Comparison of ENCODE assay signal across 26 mouse cellular contexts in the genomic region with DNA sequence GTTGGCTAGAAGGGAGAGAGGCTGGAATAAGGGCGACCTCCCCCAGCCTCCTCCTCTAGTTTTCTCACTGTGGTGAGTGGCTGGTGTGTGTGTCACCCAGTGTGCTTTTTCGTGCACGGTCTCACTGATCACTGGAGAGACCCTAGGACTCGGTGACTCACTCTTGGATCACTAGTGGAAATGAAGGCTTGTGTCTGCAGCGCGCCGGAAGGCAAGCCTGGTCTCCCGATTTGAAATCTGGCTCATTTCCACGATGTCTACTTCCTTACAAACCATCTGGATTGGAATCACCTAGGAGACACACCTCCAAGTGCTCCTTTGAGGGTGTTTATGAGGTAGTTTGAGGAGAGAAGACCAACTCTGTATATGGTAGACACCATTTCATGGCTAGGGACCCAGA. TPM values are rescaled to one million over a fixed set of nuclear protein-coding genes. Genes with fewer than 3 reads are reported as not detected.
DNase-seq lines count a peak whose midpoint lies in the region; ATAC-seq lines count a peak whose summit lies in the region.
"Had no signal": no experiment of that assay in that cellular context is flagged by ENCODE, and none has a peak within 500 bp of the region (broad histone marks: within the 10 kb centered on the region; RNA-seq: fewer than 3 reads in every experiment).

No protein-coding gene starts in this region.

- intact Hi-C loops in left cerebral cortex, postnatal 25 days (cut with DNase I): no loop called here
- intact Hi-C loops in gastrocnemius, postnatal 36 days (cut with DNase I): no loop called here

- DNase-seq in hindbrain, embryonic 10.5 days (ENCODE audit: low spot score): no peak
- no peak for DNase-seq in hindbrain, embryonic 11.5 days (ENCODE audit: low spot score)
- peak; percentile 28 to 62 for DNase-seq in left cerebral cortex, postnatal 25 days (ENCODE audit: low spot score in 2 of 2)
- DNase-seq in left cerebral cortex, adult 11 months (ENCODE audit: low spot score): no peak
- DNase-seq in gastrocnemius, postnatal 36 days: no peak
- DNase-seq: adrenal gland, adult 8-10 months; adrenal gland, postnatal 14 days; adrenal gland, postnatal 36 days; B cell, adult 2 months; cerebellum, adult 11 months; cerebellum, adult 18-20 months; cerebellum, adult 8-10 months; cerebellum, adult 9-11 months; cerebellum, postnatal 36 days; embryo, embryonic 11 days; forebrain, postnatal 0 days had no signal

- ATAC-seq in hindbrain, embryonic 11.5 days (ENCODE audit: low FRiP score): no peak
- ATAC-seq: activated CD4-positive, CD25-positive, alpha-beta regulatory T cell, adult 4 months; CD4-positive, CD25-positive, alpha-beta regulatory T cell, adult 4 months; forebrain, embryonic 13.5 days; forebrain, embryonic 15.5 days; Patski had no signal

- no peak overlapping the region for H3K4me2 ChIP-seq in hindbrain, embryonic 11.5 days (replicated peaks; ENCODE audit: low read depth, low read length)
- H3K4me2 ChIP-seq: embryonic facial prominence, embryonic 12.5 days; forebrain, embryonic 13.5 days; forebrain, embryonic 15.5 days had no signal

- H3K4me1 ChIP-seq in hindbrain, embryonic 10.5 days (replicated peaks): peaks cover 50% of the 10 kb centered on the region
- H3K4me1 ChIP-seq in hindbrain, embryonic 11.5 days (replicated peaks; ENCODE audit: control insufficient read depth, insufficient read depth, low read length): no peaks in the 10 kb centered on the region

- no peak overlapping the region for H3K9ac ChIP-seq in hindbrain, embryonic 11.5 days (ENCODE audit: low read depth, low read length)
- H3K9ac ChIP-seq: embryonic facial prominence, embryonic 12.5 days; forebrain, embryonic 13.5 days; forebrain, embryonic 15.5 days; forebrain, postnatal 0 days had no signal

- H3K27ac ChIP-seq in hindbrain, embryonic 10.5 days: 0 out of 2 replicates have a peak overlapping the region, but pooled peaks have one; percentile 50
- no peak overlapping the region for H3K27ac ChIP-seq in hindbrain, embryonic 11.5 days (ENCODE audit: low read depth, low read length)
- H3K27ac ChIP-seq: embryonic facial prominence, embryonic 12.5 days; forebrain, embryonic 13.5 days; forebrain, embryonic 15.5 days had no signal

- H3K27me3 ChIP-seq in hindbrain, embryonic 10.5 days (ENCODE audit: insufficient read depth, poor library complexity, severe bottlenecking): peaks cover 4% of the 10 kb centered on the region; the same call in 1 of the 2 replicates
- H3K27me3 ChIP-seq in hindbrain, embryonic 11.5 days (ENCODE audit: control insufficient read depth, insufficient read depth, low read length): no peaks in the 10 kb centered on the region
- H3K27me3 ChIP-seq: embryonic facial prominence, embryonic 12.5 days; forebrain, embryonic 15.5 days had no signal

- H3K36me3 ChIP-seq in hindbrain, embryonic 10.5 days: no peaks in the 10 kb centered on the region
- H3K36me3 ChIP-seq in hindbrain, embryonic 11.5 days (ENCODE audit: control insufficient read depth, insufficient read depth, low read length): no peaks in the 10 kb centered on the region
- H3K36me3 ChIP-seq: embryonic facial prominence, embryonic 12.5 days; forebrain, embryonic 15.5 days; G1E had no signal

- H3K9me3 ChIP-seq in hindbrain, embryonic 10.5 days: no peaks in the 10 kb centered on the region
- H3K9me3 ChIP-seq in hindbrain, embryonic 11.5 days (ENCODE audit: control insufficient read depth, low read length): no peaks in the 10 kb centered on the region
- H3K9me3 ChIP-seq: embryonic facial prominence, embryonic 12.5 days; forebrain, embryonic 13.5 days; forebrain, embryonic 15.5 days had no signal

- WGBS in hindbrain, embryonic 10.5 days: 91% methylated on average over 9 of the region's 9 CpGs
- 87% methylated on average over 9 of the region's 9 CpGs for WGBS in hindbrain, embryonic 11.5 days

- H3K4me3 ChIP-seq in hindbrain, embryonic 10.5 days: no peak overlapping the region
- no peak overlapping the region for H3K4me3 ChIP-seq in hindbrain, embryonic 11.5 days (ENCODE audit: low read depth, low read length)
- H3K4me3 ChIP-seq: embryonic facial prominence, embryonic 12.5 days; forebrain, embryonic 13.5 days; forebrain, embryonic 15.5 days had no signal

RNA-seq across cellular contexts. Expression of a gene that starts 9.9 kb away (rescaled TPM):
- polyA plus RNA-seq in hindbrain, embryonic 10.5 days (2016; fragmentation: Nextera tagmentation; extraction: Ambion mirVana): 2.3 and 4.6 TPM in 2 replicates
- polyA plus RNA-seq in hindbrain, embryonic 11.5 days (2014; fragmentation: Nextera tagmentation; extraction: Ambion mirVana): 2.8 and 4.3 TPM in 2 replicates
- total RNA-seq in left cerebral cortex, postnatal 25 days (2021): 1 to 10 TPM in 1 of 2 experiments, under 1 TPM in 1; 0.98 to 1.5 TPM
- under 1 TPM; 0.10 to 0.12 TPM for total RNA-seq in gastrocnemius, postnatal 36 days (2021)
- total RNA-seq: CH12.LX; common myeloid progenitor, adult 5-6 weeks had no signal
- polyA plus RNA-seq: activated CD4-positive, CD25-positive, alpha-beta regulatory T cell, adult 4 months; CD4-positive, CD25-positive, alpha-beta regulatory T cell, adult 4 months; G1E; Patski had no signal

RNA-seq across cellular contexts. Expression of a gene that starts 10.6 kb away (rescaled TPM):
- 0.84 and 1.2 TPM in 2 replicates for polyA plus RNA-seq in hindbrain, embryonic 10.5 days (2016; fragmentation: Nextera tagmentation; extraction: Ambion mirVana)
- 0.12 TPM in 1 of 2 replicates, not detected in the other for polyA plus RNA-seq in hindbrain, embryonic 11.5 days (2014; fragmentation: Nextera tagmentation; extraction: Ambion mirVana)
- total RNA-seq in left cerebral cortex, postnatal 25 days (2021): not detected
- not detected for total RNA-seq in gastrocnemius, postnatal 36 days (2021)
- total RNA-seq: CH12.LX; common myeloid progenitor, adult 5-6 weeks; forebrain, postnatal 0 days had no signal
- polyA plus RNA-seq: activated CD4-positive, CD25-positive, alpha-beta regulatory T cell, adult 4 months; CD4-positive, CD25-positive, alpha-beta regulatory T cell, adult 4 months; embryonic facial prominence, embryonic 12.5 days; forebrain, embryonic 13.5 days; forebrain, embryonic 15.5 days; forebrain, postnatal 0 days; G1E; Patski had no signal

RNA-seq across cellular contexts. Expression of a gene that starts 22.3 kb away (rescaled TPM):
- 0.89 and 0.95 TPM in 2 replicates for polyA plus RNA-seq in hindbrain, embryonic 10.5 days (2016; fragmentation: Nextera tagmentation; extraction: Ambion mirVana)
- polyA plus RNA-seq in hindbrain, embryonic 11.5 days (2014; fragmentation: Nextera tagmentation; extraction: Ambion mirVana): 0.48 and 0.68 TPM in 2 replicates
- under 1 TPM in 1 of 2 experiments, not detected in 1; 0.25 TPM for total RNA-seq in left cerebral cortex, postnatal 25 days (2021)
- not detected for total RNA-seq in gastrocnemius, postnatal 36 days (2021)
- total RNA-seq: adrenal gland, postnatal 14 days; CH12.LX; common myeloid progenitor, adult 5-6 weeks had no signal
- polyA plus RNA-seq: activated CD4-positive, CD25-positive, alpha-beta regulatory T cell, adult 4 months; CD4-positive, CD25-positive, alpha-beta regulatory T cell, adult 4 months; G1E; Patski had no signal

RNA-seq across cellular contexts. Expression of a gene that starts 28.7 kb away (rescaled TPM):
- polyA plus RNA-seq in hindbrain, embryonic 10.5 days (2016; fragmentation: Nextera tagmentation; extraction: Ambion mirVana): 1.0 and 1.4 TPM in 2 replicates
- 0.84 and 1.5 TPM in 2 replicates for polyA plus RNA-seq in hindbrain, embryonic 11.5 days (2014; fragmentation: Nextera tagmentation; extraction: Ambion mirVana)
- total RNA-seq in left cerebral cortex, postnatal 25 days (2021): under 1 TPM; 0.28 to 0.48 TPM
- total RNA-seq in gastrocnemius, postnatal 36 days (2021): under 1 TPM; 0.20 to 0.27 TPM
- total RNA-seq: CH12.LX; common myeloid progenitor, adult 5-6 weeks; G1E had no signal
- polyA plus RNA-seq: forebrain, embryonic 11.5 days; forebrain, embryonic 15.5 days; G1E had no signal

Comparison
In these comparisons a context has a peak if more than half of its experiments do, and no peak if none do; other contexts are left out.
1. DNase-seq: peak in left cerebral cortex, postnatal 25 days (2 of 2); none in hindbrain, embryonic 10.5 days (single experiment), hindbrain, embryonic 11.5 days (single experiment), left cerebral cortex, adult 11 months (single experiment) and gastrocnemius, postnatal 36 days (0 of 2).